Mouse (Mus musculus) embryo, embryonic 10 days (tissue): ENCODE measurements around the gene Kcne1.

Source experiments
- DNase-seq: peaks from one replicate; pipeline ENCODE4 v3.0.0-alpha.2; 2015; ENCODE audit warnings: low spot score

Gene Kcne1

DNA sequence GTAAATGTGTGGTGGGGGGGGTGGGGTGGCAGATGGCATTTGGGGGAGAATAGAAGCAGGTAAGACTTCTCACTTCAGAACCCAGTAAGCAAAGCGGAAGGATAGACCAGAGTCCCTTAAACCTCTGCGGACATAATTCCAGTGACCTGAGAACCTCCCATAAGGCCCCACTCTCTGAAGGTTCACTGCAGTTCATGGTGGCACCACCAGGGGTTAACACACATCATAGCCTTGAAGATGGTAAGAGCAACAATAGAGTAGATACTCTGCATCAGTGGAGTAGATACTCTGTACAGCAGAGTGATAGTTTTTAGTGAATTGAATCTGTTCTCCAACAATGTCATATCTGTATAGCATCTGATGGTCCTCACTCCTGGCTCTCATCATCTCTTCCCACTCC lies 53.7 kb downstream of the Kcne1 start:
- DNase-seq: no peak

DNA sequence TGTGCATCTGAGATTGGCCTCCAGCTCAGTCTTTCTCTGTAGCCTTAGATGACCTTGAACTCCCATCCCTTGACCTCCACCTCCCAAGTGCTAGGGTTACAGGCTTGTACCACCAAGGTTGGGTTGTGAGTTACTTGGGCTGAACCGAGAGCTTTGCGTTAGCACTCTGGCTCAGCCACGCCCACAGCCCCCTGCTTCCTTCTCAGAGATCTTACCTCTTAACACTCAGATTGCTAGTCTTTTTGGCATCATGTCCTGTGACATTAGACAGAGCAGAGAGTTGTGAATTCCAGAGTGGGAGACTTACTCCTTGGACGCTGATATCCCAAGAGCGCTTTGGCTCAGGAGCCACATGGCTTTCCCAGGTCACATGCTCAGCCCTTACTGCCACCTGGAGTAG lies 56.8 kb downstream of the Kcne1 start:
- DNase-seq: no peak

DNA sequence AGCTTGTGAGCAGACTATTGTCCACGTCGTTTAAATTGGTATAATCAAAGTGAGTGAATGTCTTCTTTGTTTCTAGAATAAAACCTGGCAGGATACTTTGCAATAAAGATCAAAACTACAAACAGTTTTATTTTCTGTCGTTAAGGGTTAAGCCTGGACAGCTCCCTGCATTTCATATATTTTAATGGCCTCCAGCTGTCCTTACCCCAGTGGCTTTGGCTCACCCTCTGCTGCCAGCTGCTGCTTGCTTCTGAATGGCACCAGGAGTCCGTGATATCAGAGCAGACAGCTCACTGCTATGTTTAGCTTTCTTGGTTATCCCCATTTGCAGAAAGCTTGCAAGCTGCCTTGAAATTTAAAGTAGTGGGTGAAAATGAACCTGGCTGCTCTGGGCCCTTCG lies 57.3 kb downstream of the Kcne1 start:
- no peak for DNase-seq

DNA sequence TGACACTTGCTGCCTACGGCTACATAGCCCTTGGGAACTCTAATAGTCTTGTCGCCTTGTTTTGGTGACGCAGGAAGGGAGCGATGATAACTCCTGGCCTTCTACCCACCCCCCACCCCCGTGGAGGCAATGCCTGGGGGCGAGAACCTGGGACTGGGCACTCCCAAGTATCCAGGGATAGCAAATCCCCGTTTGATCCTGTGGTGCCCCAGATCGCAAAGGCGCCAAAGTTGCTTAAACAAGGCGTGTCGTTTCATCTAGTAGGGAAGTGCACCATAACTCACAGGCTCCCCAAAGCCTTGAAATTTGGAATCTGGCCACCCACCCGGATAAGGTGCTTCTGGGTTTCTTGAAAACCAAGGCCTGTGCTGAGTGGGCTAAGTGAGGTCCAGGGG lies 57.9 kb downstream of the Kcne1 start:
- DNase-seq: peak; percentile 27

DNA sequence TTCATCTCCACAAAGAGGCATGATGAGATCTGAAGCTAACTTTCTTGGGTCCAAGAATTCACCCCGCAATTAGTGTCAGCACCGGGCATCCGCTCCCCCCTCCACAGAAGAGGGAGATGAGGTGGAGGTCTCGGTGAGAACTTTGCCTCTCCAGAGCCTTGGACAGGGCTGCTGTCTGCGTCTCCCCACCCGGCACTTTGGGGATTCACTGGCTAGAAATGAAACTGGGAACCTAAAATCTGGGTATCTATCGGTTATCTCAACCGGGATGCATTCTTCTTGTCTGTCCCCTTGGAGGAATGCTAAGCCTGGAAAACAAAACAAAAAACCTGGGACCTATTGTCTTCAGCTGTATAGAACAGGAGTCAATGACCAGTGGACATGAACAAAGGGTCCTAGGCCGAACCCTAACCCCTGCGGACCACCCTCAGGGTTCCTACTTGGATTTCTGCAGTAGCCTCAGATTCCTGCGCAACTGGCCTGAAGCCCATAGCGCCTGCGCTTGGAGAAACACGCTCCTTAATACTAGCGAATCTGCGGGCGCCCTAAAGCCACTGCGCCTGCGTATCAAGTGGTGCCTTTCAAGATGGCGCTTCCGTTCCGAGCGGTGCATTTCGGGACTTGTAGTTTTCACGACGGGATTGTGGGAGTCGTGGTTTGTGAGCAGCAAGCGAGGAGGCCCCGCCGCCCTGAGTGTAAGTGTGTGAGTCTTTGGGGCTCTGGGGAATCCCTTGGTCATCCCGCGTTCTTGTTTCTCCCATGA lies 58.4 kb downstream of the Kcne1 start, which contains the start of gene Smim11:
Gene Smim11, plus strand, starts transcription at position 638 of the 763 bp plus-strand sequence.
- peak; percentile 99 for DNase-seq
